Mouse (Mus musculus) myocyte (in vitro differentiated cells): ENCODE results near the gene Narf. TPM values are rescaled to one million over a fixed set of nuclear protein-coding genes. Genes with fewer than 3 reads are reported as not detected.
A peak's percentile ranks its signal among the peaks of the same experiment; 100 is the strongest.

Source experiments
- H3K27me3 ChIP-seq: one replicate; pipeline ENCODE4 v1.6.1; 2011; ENCODE audit not compliant: control insufficient read depth, insufficient read depth, insufficient read length
- H3K36me3 ChIP-seq: one replicate; pipeline ENCODE4 v1.6.1; 2011; ENCODE audit not compliant: control insufficient read depth, insufficient read depth
- H3K4me2 ChIP-seq: one replicate; pipeline ENCODE4 v1.6.1; 2011; ENCODE audit warnings: low read depth, control low read depth
- H3K4me3 ChIP-seq: one replicate; pipeline ENCODE4 v1.5.1; 2011; ENCODE audit warnings: mild to moderate bottlenecking, control low read depth, moderate library complexity
- H3K79me2 ChIP-seq: one replicate; pipeline ENCODE4 v1.6.1; 2011; ENCODE audit not compliant: control insufficient read depth, insufficient read depth
- H3ac ChIP-seq: one replicate; pipeline ENCODE4 v1.6.1; 2011; ENCODE audit not compliant: control insufficient read depth, insufficient read length
- CEBPB ChIP-seq: IDR thresholded peaks from 2 replicates; pipeline ENCODE4 v1.6.1; 2011; ENCODE audit warnings: mild to moderate bottlenecking, moderate library complexity; ENCODE audit not compliant: poor library complexity, insufficient read depth, severe bottlenecking
- E2F4 ChIP-seq: IDR thresholded peaks from one replicate; pipeline ENCODE4 v1.6.1; 2011; ENCODE audit warnings: mild to moderate bottlenecking, control low read depth, moderate library complexity; ENCODE audit not compliant: insufficient read depth
- MAX ChIP-seq: IDR thresholded peaks from one replicate; pipeline ENCODE4 v1.6.1; 2011; ENCODE audit warnings: low read depth, mild to moderate bottlenecking, control low read depth
- MYOD1 ChIP-seq, 3 experiments: IDR thresholded peaks; one replicate each; pipeline ENCODE4 v1.6.1; 2011; ENCODE audit warnings: control low read depth in 2 of 3, low read depth in 2 of 3, mild to moderate bottlenecking in 2 of 3, moderate library complexity in 1 of 3; ENCODE audit not compliant: insufficient read length in 2 of 3, control insufficient read depth in 1 of 3
- MYOG ChIP-seq, 3 experiments: IDR thresholded peaks; one replicate each; pipeline ENCODE4 v1.6.1; 2011; ENCODE audit warnings: control low read depth in 2 of 3, low read depth in 2 of 3, mild to moderate bottlenecking in 2 of 3; ENCODE audit not compliant: insufficient read length in 2 of 3, control insufficient read depth in 1 of 3, insufficient read depth in 1 of 3
- POLR2A ChIP-seq: IDR thresholded peaks from one replicate; pipeline ENCODE4 v1.6.1; 2011; ENCODE audit warnings: low read depth, mild to moderate bottlenecking, control low read depth, moderate library complexity; ENCODE audit not compliant: insufficient read length
- POLR2AphosphoS2 ChIP-seq: IDR thresholded peaks from one replicate; pipeline ENCODE4 v1.6.1; 2011; ENCODE audit warnings: low read depth, control low read depth; ENCODE audit not compliant: insufficient read length
- REST ChIP-seq: IDR thresholded peaks from one replicate; pipeline ENCODE4 v1.6.1; 2011; ENCODE audit warnings: mild to moderate bottlenecking, control low read depth, moderate library complexity; ENCODE audit not compliant: insufficient read depth, insufficient read length
- SRF ChIP-seq: IDR thresholded peaks from one replicate; pipeline ENCODE4 v1.6.1; 2011; ENCODE audit warnings: low read depth; ENCODE audit not compliant: control insufficient read depth, insufficient read length
- TCF12 ChIP-seq: IDR thresholded peaks from one replicate; pipeline ENCODE4 v1.6.1; 2011; ENCODE audit warnings: mild to moderate bottlenecking, control low read depth; ENCODE audit not compliant: poor library complexity, insufficient read depth, severe bottlenecking
- TCF3 ChIP-seq: IDR thresholded peaks from one replicate; pipeline ENCODE4 v1.6.1; 2011; ENCODE audit warnings: low read depth, control low read depth; ENCODE audit not compliant: insufficient read length
- USF1 ChIP-seq: IDR thresholded peaks from one replicate; pipeline ENCODE4 v1.6.1; 2011; ENCODE audit warnings: low read depth, mild to moderate bottlenecking, control low read depth, moderate library complexity
- polyA plus RNA-seq: library from polyadenylated mRNA; unstranded; fragments of >200 nt; fragmentation: generic; extraction: Trizol; gene quantifications from one replicate; pipeline ENCODE4 v1.2.1, GENCODE M21; 2012; ENCODE audit warnings: missing spikeins

Narf gene
- polyA plus RNA-seq, 1 experiment = 27.0 TPM

- Histone ChIP-seq H3K79me2 (no peaks in the 10 kb centered on the region), H3ac (no peak overlapping the region), H3K36me3 (no peaks in the 10 kb centered on the region), H3K4me3 (no peak overlapping the region), H3K4me2 (no peak overlapping the region), H3K27me3 (no peaks in the 10 kb centered on the region)
- TF ChIP-seq MYOG (IDR thresholded peaks at IDR 0.05; ENCODE audit: control insufficient read depth in 1 of 3, insufficient read depth in 1 of 3, insufficient read length in 2 of 3, low read depth in 2 of 3) = no peak
- peak; percentile 60; the same call in 1 of the 2 replicates for TF ChIP-seq CEBPB
Observed at GRCm38 (mm10) chr11:121198622-121199021, 38.4 kb upstream of the Narf start.

DNA sequence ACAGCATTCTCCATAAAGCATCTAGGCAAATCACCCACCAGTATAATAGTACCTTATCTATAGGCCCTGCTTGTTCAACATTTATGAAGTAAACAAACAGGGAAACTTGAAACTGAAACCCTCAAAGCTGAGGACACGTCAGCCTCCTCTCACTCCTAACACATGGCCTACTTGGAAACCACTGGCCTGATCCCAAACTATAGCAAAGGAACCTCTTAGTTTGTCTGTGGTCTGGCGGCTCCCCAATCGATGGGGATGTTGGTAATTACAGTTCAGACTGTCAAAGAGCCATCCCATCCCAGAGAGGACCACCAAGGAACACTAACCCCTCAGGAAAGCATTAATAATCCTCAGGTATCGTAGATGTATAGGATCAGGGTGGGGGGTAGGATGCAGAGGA lies 37.2 kb upstream of the Narf start:
- Histone ChIP-seq H3K36me3 (no peaks in the 10 kb centered on the region), H3K4me3 (no peak overlapping the region), H3K27me3 (no peaks in the 10 kb centered on the region), H3K79me2 (no peaks in the 10 kb centered on the region), H3ac (no peak overlapping the region), H3K4me2 (peak overlapping the region; percentile 46)
- no peak for TF ChIP-seq POLR2A
- no peak for TF ChIP-seq MAX
- TF ChIP-seq TCF12 = no peak
- no peak for TF ChIP-seq MYOD1 (IDR thresholded peaks at IDR 0.05; ENCODE audit: control insufficient read depth in 1 of 3, insufficient read length in 2 of 3, low read depth in 2 of 3)
- no peak for TF ChIP-seq SRF
- TF ChIP-seq CEBPB = no peak
- no peak for TF ChIP-seq E2F4
- TF ChIP-seq MYOG (IDR thresholded peaks at IDR 0.05; ENCODE audit: control insufficient read depth in 1 of 3, insufficient read depth in 1 of 3, insufficient read length in 2 of 3, low read depth in 2 of 3) = no peak
- no peak for TF ChIP-seq POLR2AphosphoS2
- TF ChIP-seq USF1 = no peak
- no peak for TF ChIP-seq REST
- TF ChIP-seq TCF3 = no peak

- Histone ChIP-seq H3K36me3 (no peaks in the 10 kb centered on the region), H3K4me2 (no peak overlapping the region), H3K27me3 (no peaks in the 10 kb centered on the region), H3ac (no peak overlapping the region), H3K4me3 (no peak overlapping the region), H3K79me2 (no peaks in the 10 kb centered on the region)
- TF ChIP-seq USF1 = no peak
- no peak for TF ChIP-seq TCF3
- TF ChIP-seq E2F4 = no peak
- no peak for TF ChIP-seq MYOG (IDR thresholded peaks at IDR 0.05; ENCODE audit: control insufficient read depth in 1 of 3, insufficient read depth in 1 of 3, insufficient read length in 2 of 3, low read depth in 2 of 3)
- no peak for TF ChIP-seq TCF12
- TF ChIP-seq REST = no peak
- TF ChIP-seq POLR2AphosphoS2 = no peak
- TF ChIP-seq SRF = no peak
- no peak for TF ChIP-seq CEBPB
- TF ChIP-seq MYOD1 (IDR thresholded peaks at IDR 0.05; ENCODE audit: control insufficient read depth in 1 of 3, insufficient read length in 2 of 3, low read depth in 2 of 3) = no peak
- no peak for TF ChIP-seq MAX
Observed at GRCm38 (mm10) chr11:121200781-121201180, 36.3 kb upstream of the Narf start.

DNA sequence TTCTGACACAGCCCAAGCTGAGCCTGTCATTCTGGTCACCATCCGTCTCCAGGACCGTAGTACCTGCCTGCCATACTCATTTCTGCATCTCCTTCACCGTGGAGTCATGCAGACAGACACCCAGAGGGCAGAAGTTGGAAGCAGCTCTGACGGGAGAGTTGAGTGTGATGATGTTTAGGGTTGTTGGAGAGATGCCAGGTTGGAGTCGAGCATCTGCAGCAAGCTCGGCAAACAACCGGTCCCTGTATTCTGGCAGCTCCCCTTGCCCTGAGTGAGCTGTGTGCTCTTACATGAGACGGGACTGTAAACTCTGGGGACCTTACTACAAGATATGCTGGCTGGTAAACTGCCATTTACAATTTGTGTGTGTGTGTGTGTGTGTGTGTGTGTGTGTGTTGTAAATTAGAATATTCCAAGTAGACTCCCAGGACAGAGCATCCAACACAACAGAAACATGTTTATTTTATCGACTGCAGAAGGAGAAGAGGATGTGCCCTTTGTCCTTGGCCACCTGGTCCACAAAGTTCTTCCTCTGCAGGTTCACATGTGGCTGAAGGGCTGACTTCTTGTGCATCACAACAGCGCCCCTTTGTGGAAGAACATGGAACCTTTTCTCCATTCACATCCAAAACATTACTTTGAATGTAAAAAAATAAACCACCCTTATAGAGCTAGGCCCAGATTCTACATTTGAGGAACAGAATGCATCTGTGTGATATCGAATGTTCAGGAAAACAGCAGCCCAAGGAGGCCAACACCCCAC lies 35.4 kb upstream of the Narf start:
- Histone ChIP-seq H3K4me3 (no peak overlapping the region), H3K36me3 (no peaks in the 10 kb centered on the region)
- TF ChIP-seq MAX (no peak), E2F4 (no peak), TCF3 (no peak), POLR2A (no peak), CEBPB (no peak), MYOD1 (IDR thresholded peaks at IDR 0.05; ENCODE audit: control insufficient read depth in 1 of 3, insufficient read length in 2 of 3, low read depth in 2 of 3) (no peak), REST (no peak), TCF12 (no peak), SRF (no peak), USF1 (no peak), POLR2AphosphoS2 (no peak)

DNA sequence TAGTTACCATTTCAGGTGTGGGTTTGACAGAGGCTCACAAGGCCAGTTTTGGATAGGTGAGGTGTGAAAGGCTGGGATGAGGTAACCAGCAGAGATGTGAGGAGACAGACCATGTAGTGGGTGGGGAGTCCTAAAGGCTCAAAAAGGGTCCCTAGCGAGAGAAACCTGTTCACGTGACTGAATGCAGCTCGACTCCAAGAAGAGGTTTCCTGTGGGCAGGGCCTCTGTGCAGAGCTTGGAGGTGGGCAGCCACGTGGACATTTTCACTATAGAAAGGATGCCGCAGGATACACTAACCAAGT lies 33.2 kb upstream of the Narf start:
- TF ChIP-seq E2F4 (no peak), USF1 (peak; percentile 64)
- Histone ChIP-seq H3ac (no peak overlapping the region), H3K36me3 (peaks cover 12% of the 10 kb centered on the region), H3K79me2 (no peaks in the 10 kb centered on the region), H3K27me3 (no peaks in the 10 kb centered on the region), H3K4me2 (peak overlapping the region; percentile 78), H3K4me3 (peak overlapping the region; percentile 46)

More for the DNA sequence above, 35.4 kb upstream of the Narf start:
- Histone ChIP-seq H3K4me2 (no peak overlapping the region), H3K79me2 (no peaks in the 10 kb centered on the region), H3K27me3 (no peaks in the 10 kb centered on the region), H3ac (no peak overlapping the region)
